Mouse (Mus musculus): ENCODE measurements around the gene Arsg.

DNA sequence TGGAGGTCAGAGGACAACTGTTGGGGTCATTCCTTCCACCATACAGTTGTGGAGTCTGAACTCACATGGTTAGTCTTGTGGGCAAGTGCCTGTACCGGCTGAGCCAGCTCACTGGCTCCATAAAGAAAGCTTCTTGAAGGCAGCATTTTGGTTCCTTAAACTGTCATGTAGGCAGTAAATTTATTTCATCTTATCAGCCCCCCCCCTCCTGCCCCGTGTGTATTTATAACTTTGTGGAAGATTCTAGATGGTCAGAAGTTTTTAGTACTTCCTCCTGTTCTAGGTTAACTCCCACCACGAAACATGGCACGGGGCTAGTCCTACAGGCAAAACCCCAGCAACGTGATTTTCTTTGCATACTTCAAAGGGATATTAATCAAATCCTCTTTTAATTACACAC is 51.7 kb downstream of the Arsg start:
- TF ChIP-seq CHD2 (IDR thresholded peaks at IDR 0.05; ENCODE audit: low read depth, low read length): no peak
- TF ChIP-seq MAFK (IDR thresholded peaks at IDR 0.05; ENCODE audit: insufficient read depth, low read depth, low read length): no peak
- no peak for TF ChIP-seq HCFC1 (IDR thresholded peaks at IDR 0.05; ENCODE audit: borderline replicate concordance, insufficient read depth, low read length)
- TF ChIP-seq ZC3H11A (IDR thresholded peaks at IDR 0.05; ENCODE audit: borderline replicate concordance, low read depth, low read length): no peak
- TF ChIP-seq ZNF384 (IDR thresholded peaks at IDR 0.05; ENCODE audit: low read depth, low read length): no peak

Measured in ES-E14 (cell line).